Mouse (Mus musculus) MN1 (cell line): ENCODE data around the gene Enox1.

Source experiments
- DNase-seq: peaks from one replicate; pipeline ENCODE4 v3.0.0-alpha.2; 2016; ENCODE audit warnings: low spot score

Gene Enox1

DNA sequence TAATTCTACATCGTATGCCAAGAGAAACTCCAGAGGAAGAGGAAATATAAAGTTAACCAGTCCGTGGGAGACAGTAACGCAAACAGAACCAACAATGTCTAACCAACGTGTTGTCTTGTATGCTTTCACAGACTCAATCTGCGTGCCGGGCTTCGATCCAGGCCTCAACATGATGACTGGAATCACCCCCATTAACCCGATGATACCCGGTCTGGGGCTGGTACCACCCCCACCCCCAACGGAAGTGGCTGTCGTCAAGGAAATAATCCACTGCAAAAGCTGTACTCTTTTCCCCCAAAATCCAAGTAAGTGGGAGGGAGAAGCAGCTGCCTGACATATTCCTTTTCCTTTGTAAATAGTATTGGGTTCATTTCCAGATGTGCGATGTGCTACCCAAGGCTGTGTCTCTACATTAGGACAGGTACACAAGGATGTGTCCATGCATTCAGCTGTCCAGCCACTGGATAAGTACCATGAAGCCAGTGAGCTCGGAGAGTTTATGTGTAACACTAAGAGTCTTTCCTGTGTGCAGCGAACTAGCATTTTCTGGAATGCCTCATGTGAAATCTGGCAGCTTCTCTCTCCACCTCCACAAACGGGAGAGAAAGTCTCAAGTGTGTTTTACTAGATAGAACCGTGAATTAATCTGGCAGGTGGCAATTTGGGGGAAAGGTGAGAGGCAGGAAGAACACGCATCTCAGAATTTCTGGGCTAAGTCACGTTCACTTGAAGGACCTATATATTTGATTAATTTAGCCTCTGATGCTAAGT lies 421.1 kb downstream of the Enox1 start:
- DNase-seq = no peak

DNA sequence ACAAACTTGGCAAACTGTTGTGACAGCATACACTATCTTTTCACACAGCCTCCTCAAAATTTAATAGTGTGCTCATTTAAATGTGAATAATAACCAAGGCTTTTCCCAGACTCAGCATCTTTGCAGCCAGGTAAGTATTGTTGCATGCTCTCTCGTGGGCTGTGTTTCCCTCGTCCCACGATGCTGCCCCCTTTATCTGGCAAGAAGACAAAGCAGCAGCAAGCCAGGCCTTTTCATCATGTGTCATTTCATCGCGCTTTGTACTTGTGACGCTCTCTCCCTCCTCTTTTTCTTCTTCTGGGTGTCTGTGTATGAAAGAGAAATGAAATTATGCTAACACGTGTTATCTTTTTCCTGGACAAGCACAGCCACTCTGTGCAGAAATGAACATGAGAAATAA lies 421.8 kb downstream of the Enox1 start:
- DNase-seq = no peak

DNA sequence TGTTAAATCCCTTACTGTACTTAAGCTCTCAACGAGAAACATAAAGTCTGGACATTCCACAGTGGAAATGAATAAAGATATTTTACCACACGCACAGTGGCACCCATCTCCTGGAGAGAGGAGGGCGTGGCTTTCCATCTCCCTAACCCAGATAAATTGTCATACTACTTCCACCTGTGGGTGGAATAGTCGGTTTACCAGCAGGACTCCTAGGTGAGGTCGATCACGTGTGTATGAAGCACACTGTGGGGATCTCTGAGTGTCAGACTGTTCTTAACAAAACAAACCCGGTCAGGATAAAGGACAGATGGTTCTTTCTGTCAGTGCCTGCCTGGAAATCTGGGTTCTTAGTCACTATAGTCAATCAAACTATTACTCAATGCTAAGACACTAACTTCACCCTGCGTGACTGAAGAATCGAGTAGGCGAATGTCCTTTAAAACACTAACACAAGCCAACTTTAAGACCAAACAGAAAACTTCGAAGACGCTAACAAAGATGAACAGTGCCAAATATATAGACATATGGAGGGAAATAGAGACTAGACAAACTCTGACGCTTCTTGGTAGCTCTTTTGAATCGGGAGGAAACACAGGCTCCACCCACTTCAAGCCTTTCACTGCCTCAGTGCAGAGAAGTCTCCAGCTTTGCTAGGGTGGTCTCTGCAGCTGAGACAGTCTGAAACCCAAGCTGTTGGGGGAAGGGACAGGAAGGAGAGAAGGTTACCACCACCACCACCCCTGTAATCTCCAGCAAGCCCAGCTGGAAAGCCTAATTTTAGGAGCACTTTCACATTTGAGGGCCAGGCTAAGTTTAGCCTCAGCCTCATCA lies 423.8 kb downstream of the Enox1 start:
- DNase-seq = no peak

DNA sequence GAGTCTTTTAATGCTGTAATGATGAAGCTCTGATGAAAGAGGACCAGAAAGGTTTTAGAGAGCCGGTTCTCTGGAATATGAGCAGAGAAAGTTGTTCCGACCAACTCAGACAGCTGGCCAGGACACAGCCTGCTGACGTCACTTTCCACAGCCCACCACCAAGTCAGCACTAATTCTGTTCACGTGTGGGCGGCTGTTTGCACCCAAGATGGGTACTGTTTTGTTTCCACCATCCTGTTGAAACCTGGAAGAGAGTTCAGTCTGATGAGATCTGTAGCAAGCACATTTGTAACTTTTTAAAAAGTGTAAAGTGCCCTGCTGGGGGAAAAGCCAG lies 424.3 kb downstream of the Enox1 start:
- DNase-seq = no peak

DNA sequence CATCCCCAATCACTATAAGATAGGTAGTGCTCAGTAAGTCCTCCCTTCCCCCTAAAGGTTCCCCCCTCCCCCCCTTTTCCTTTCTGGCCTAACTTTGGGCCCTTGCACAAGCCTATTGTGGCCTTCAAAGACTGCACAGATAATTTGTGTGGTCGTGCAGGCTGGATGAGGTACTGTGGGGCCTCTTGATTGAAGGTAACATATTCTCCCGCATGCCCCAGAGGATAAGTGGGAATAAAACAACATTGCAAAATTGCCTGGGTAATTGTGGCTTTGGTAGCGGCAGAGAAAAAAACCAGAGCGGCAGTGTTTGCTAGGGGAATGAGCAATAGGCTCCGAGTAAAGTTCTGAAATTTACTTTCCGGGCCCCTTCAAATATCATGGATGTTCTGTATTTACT lies 425.1 kb downstream of the Enox1 start:
- DNase-seq = no peak

DNA sequence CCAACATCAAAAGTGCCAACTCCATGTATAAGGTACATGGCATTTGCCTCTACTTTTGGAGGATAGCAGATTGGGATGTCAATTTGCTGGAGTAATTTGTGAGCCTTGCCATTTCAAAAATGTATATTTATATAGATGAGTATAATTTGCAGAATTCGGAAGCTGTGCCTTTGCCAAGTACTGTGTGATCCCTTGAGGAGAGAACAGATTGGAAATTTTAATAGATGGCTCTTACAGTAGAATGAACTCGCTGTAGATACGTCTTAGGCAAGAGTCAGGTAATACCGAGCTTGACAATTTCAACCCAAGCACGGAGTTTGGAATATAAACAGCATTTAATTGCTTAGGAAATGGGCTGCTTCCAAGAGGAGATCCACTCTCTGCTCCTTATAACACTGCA lies 427.9 kb downstream of the Enox1 start:
- no peak for DNase-seq

DNA sequence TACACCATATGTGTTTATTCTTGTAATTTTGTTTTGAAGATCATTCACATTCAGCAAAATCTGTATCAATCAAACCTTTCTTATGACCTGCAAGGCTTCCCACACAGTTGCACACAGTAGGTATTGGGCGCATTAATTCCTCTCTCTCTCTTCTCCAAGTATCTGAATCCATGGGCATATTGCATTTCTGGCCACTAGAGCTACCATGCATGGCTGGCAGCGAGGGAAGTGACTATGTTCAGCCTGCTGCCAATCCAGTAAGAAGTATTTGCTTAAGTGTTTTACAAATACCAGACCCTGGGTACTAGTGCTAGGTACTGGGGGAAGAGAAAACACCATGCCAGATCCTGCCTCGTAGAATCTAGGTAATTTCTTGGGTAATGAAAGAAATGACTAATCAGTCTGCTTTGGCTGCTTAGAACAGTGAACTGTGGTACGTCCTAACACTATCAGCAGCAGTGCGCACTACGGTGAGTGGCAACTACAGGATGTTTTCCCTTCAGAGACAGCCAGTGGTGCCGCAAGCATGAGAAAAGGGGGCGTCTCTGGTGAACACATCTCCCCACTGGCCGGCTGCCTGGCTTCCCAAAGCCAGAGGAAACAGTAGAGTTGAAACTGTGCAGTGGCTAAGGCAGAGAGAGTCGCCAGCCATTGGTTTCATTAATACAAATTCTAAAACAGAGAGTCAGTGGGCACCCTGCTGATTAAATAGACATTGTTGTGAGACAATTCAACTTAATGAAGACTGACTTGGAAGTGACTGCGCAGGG lies 428.7 kb downstream of the Enox1 start:
- no peak for DNase-seq

DNA sequence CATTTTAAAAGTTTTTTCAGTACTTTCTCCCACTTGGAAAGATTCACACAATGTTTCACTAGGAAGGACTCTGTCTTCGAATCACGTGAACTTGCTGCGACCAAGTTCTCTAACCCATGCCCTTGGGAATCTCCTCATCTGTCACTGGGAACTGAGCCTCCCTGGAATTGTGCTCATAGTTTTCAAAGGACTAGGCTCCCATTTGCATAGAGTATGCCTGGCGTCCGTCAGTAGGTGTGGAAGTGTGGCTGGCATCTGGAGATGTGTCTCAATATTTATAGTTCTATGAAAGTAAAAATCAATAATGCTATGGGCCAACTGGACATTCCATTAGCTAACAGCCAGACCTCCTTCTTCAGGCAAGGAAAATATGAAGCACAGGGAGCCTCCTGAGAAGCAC lies 429.5 kb downstream of the Enox1 start:
- DNase-seq = no peak

DNA sequence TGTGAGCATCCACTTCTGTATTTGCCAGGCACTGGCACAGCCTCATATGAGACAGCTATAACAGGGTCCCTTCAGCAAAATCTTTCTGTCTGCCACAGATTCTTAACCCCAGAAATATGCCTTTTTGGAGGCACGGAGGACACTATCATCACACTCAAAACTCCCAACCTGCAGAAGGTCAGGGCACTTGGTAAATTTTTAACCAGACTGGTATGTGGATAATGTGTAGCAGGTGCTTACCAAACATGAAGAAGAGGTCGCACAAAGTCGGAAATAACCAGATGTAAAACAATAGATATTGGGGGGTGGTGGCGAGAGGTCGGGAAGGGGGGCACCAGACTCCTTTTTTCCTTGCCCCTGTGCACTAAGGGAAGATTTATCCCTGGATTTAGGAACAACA lies 430.6 kb downstream of the Enox1 start:
- no peak for DNase-seq

DNA sequence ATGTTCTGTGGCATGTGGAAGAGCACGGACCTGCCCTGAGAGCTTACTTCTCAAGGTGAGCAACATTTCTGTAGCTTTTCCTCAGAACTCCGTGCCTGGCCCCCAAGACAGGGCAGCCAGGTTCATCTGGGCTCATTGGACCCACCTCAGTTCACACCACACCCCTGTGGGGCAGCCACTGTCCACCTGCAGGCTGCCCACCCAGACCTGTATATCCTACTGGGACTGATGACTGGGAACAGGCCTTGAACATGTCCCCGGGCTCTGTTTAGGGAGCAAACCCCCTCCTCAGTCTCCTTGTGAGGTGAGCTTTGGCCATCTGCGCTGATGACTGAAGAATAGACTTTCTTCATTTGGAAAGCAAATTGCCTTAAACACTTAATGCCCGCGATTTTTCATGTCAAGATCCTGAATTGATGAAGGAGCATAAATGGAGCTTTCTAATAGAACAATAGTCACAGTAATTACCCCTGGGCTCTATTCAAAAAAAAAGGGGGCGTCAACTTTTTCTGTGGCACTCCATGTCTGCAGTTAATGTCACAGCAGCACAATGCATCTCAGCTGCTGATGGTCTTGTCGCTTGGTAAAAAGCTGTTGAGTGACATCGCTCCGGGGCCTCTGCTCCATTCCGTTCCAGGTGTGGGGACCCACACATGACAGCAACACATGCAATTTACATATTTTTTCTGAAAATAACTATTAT lies 436.7 kb downstream of the Enox1 start:
- DNase-seq = no peak

DNA sequence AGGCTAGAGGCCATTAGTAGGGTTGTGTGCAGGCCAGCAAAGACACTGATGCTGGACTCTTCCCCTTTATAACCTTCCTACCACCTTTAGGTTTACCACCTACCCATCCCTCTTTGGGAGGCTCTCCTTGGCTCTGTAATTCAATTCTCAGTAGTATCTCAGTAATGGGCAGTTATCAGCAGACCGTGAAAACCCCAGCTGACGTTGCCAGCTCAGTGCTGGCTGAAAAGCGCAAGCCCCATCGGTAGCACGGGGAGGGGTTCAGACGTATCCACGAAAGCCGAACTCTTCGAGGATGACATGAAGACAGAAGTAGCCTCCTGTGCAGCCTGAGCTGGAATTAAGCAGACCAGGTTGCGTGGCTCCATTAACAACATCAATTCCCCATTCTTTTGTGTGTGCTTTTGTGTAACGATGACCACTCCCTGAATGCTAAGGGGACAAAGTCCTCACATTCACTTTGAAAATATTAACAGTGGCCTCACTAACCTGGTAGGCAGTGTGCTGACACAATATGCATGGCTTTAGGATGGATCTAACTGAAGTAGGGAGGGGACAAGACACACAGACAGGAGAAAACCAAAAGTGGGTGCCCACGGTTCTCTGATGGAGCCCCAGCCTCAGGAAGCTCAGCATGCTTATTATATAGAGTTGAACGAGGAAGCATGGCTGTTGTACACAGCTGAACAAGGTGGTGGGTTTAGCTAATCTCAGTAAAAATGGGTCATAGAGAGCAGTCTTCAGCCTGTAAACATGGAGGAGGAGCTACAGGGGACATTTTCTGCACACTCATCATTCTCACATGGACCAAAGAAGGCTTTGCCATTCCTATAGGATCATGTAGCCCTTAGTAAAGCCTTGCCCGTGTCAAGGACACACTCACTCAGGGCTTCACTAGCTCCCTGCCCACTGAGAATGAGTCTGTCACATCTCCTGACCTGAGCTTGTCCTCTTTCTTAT lies 439.9 kb downstream of the Enox1 start:
- DNase-seq = no peak

DNA sequence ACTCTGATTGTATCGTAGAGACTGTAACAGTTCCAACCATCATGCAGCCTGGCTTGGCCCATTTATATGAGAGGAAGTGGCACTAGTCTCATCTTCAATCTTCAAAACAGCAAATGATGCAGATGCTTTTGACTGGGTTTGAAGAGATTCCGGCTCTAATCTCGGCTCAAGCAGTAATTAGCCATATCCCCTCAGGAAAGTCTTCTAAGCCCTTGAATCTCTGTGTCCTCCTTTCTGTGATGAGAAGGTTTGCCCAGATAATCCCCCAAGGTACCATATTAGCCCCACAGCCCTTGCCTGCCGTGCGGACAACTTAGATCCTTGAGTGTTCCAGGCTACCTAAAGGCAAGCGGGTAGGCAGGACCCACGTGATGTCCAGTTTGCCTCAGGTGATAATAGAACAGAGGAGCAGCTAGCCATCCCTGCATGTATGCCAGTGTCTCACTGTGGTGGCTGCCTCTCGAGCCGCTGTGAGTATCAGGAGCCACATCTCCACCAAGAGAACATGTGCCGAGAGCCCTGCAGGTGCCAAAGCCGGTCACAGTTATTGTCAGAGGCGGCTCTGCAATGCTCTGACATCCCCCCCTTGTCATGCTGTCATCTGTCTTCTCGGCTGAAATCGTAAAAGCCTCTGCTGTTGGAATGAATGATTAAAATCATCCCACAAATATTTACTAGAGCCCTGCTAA lies 442.6 kb downstream of the Enox1 start:
- DNase-seq = no peak

DNA sequence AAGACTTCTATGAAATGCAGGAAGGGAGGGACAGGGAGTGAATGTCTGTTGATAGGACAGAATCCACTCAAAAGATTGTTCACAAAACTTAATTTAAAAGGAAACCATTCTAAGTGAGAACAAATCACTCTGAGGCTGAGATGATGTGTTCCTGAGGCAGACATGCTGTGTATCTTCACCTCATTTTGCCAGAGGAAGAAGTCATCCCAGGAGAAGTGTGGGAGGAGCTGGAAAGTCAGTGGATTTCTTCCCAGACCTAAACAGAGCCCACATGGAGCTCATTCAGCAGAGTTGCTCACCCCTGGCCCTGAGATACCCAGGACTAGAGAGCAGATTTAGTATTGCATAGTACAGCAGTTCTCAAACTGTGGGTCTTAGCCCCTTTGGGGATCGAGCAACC lies 444.2 kb downstream of the Enox1 start:
- no peak for DNase-seq

DNA sequence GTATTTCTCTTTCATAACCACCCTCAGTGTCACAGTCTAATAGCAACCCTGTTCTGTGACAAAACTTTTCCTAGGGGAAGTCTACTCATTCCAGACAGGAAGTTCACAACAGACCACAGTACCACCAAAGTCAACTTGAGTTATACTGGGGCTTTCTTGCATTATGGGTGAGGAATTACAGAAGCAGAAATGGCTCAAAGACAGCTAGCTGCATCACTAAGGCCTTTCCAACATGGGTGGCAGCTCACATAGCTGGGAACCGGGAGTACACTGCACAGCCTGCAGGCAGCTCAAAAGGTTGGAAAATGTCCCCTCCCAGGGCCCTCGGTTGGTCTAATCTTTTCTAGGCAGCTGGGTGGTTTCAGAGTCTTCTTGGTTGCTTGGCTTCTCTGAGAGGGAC lies 444.9 kb downstream of the Enox1 start:
- DNase-seq = no peak

DNA sequence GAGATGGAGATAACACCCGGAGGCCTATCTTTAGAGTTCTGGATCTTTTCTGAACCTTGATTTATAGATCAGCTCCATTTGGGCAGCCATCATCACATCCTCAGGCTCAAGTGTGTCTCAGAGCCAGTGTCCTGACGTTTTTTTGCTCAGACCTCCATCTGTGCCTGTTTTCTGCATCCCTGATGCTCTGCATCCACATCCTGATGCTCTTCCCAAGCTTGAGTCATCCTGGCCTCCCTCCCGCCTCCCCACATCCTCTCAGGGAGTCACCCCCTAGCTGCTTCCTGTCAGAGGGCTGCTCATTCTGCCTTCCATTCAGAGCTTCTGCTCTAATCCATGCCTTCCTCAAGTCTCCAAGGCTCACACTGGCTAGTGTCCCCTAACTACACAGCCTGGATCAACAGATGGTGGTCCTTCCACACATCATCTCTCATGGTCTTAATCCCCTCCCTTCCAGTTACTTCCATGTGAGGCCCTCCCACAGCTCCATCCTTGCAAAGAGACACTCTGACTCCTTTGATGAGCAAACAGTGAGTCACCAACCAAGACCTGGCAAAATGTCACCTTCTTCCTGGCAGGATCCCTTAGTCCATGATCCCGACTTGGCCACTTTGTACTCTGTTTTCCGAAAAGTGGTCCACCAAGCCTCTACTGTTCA lies 451.7 kb downstream of the Enox1 start:
- no peak for DNase-seq

DNA sequence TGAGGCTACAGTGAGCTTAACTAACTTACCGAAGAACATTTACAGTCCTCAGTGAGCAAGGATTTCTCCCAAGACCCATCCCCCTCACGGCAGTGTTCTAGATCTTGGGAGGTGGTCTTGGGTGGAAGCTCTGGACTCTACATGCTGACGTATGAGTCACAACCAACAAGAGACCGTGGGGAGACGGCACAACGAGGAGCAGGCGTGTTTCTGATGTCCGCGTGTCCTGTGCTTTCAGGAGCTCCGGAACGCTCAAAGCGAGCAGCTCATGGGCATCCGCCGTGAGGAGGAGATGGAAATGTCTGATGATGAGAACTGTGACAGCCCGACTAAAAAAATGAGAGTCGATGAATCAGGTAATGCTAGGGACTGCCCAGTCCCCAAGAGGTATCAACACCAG lies 458.6 kb downstream of the Enox1 start:
- no peak for DNase-seq

DNA sequence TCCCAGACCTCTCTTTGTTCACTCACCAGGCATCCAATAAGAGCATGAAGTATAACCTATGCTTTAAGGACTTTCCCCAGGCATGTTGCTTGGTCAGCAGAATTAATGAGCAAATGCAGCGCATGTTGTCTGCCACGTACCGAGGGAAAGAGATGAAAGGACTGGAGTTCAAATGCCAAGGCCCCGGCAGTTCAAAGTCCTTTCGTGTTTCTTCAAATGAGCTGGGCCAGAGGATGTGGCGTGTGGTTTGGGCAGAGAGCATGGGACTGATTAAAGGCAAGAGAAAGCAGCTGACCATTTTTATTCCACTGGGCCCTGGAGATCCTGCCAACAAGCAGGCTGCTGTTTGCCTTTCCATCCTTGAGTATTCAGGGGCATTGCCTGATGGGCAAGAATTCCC lies 460.7 kb downstream of the Enox1 start:
- DNase-seq = no peak

DNA sequence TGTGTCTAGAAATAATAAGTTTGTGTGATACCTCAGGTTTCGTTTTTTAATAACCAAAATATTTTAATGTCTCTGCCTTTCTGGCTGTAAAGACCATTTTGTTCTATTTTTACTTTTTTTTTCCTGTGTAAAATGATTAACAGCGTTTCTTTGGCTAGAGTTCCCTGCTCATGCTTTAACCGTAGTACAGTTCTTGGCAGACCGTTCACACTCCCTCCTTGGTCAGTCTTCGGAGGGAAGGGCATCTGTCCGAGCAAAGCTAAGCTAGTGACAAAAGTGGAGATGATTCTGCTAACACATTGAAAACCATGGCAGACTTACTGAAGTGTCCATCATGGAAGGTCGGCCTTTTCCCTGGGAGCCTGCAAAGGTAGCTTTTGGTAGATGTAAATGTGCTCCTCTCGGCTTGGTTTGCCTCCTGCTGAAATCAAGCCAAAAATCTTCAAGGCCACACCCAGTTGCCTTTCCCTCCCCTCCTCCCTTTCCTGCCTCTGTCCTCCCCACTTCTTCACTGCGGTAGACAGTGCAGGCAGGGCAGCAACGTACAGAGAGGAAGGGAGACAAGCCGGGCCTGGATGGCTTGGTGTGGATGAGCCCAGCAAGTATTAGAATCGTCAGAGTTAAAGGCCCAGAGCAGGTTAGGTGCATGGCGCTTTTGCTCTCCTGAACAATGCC lies 461.7 kb downstream of the Enox1 start:
- DNase-seq = no peak

DNA sequence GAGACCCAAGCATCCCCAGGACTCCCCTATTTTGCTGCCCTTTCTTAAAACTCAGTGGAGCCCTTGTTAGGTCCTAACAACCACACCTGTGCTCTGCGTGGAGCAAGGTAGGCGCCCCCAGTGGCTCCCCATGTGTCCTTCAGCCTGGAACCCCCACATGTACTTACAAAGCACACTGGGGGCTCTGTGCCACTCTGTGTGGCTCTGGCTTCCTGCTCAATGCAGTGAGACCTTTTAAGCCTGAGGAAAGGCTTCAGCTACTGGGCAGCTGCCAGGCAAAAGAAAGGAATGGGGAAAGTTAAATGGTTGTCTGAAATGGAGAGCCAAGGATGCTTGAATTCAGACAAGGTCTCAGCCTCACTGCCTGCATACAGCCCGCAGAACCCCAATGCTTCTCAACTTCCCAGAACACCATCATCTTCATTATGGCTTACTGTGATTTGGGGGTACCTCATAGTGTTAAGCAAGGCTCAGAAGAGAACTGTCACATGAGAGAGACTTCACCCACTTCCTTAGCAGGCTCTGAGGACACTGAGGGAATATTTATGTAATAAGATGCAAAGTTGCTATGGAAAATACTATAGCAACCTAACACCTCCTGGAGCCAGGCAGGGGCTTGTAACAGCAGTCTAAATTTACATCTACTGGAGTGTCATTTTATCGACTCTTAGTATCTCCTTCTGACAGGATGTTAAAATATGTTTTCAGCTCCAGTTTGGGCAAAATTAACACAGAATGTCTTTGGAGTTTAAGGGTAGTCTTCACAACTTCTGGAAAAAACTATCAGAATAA lies 465.1 kb downstream of the Enox1 start:
- no peak for DNase-seq
